Mouse (Mus musculus) cerebellum, adult 8-10 months (tissue): ENCODE data around the gene Cotl1.

Experiments used
- DNase-seq: peaks from one replicate; pipeline ENCODE4 v3.0.0; 2022

Cotl1 gene

DNA sequence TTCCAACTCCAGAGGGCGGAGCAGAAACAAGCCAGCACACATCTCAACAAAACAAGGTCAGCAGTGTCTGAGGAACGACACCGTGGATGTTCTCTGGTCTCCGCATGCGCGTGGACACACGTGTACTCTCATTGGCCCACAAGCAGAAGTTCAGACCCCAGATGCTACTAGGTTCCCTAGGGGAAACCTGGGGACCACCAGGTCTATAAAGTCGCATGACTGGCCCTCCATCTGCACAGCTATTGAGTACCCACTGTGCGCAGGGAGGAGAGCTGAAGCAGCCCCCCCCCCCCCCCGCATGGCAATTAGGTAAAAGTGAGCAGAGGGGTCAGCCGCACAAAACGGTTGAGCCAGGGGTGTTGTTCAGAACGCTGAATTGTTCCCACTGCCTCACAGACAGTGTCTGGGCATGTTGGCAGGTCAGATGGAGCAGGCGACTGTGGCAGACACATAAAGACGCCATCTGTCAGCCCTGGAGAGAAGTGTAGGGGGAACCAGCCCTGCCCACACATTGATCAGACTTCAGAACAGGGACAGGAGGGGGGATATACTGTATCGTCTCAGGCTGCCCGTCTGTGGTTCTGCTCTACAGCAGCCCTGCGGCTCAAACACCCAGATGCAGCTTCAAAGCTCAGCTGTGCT is 54.5 kb downstream of the Cotl1 start:
- no peak for DNase-seq

DNA sequence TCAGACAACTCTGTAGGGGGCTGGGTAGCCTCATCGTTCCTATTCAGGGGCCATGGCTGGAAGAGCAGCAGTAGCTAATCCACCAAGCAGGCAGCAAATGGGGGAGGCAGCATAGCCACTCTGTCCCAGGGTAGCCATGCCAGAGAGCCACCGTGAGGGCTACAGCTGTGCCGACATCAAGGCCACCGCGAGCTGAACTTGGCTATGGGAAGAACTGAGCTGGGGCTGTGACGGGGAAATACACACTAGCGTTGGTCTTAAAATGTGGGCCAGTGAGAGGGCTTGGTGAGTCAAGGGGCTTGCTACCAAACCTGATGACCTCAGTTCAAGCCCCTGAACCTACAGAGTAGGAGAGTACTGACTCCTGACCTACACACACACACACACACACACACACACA is 55.7 kb downstream of the Cotl1 start:
- DNase-seq, result no peak

DNA sequence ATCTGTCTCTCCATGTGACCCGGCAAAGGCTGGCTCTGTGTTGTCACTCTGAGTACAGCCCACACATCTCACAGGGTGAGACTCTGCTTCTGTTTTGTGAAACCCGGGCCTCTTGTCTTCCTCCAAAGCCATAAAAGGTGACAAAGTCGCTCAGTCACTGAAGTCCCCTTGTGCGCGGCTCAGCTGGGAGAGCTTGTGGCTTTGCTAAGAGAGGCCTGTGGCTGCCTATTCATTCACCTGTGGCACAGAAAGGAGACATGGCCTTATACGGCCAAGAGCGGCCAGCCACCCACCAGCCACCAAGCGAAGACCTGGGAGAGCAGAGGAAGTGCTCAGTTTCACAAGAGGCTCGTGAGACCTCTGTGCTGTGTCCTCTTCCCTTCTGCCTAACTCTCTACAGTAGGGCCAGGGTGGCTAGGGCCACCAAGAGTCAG is 56.2 kb downstream of the Cotl1 start:
- no peak for DNase-seq

DNA sequence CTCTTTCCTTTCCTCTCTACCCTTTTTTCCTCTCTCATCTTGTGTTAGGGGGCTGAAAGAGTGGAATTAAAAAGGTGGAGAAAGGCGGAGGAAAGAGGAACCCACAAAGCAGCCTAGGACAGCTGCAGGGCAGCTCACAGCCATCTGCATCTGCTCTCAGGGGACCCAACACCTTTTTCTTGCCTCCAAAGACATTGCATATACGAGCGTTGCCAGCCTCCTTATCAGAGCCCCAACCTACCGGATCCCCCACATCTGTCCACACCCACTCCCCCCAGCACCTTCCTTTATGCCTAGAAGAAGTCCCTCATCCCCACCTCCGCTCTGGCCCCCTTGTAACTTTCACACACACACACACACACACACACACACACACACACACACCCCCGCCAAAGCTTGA is 56.8 kb downstream of the Cotl1 start:
- no peak for DNase-seq

DNA sequence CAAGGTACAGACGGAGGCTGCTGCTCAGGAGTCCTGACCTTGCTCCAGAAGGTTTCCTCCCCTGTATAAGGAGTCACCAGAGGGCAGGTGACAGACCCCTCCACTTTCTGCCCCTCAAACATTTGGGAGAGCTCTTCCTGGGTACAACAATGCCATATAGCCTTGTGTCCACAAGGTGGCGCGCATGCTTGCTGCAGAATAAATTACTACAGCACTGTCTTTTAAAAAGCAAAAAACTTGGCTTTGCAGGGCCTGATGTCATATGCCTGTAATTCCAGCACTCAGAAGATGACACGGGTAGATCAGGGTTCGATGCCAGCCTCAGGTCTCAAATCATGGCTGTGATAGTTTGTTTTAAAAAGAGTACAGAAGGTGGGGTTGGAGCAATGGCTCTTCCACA is 57.6 kb downstream of the Cotl1 start:
- peak; percentile 82 for DNase-seq

DNA sequence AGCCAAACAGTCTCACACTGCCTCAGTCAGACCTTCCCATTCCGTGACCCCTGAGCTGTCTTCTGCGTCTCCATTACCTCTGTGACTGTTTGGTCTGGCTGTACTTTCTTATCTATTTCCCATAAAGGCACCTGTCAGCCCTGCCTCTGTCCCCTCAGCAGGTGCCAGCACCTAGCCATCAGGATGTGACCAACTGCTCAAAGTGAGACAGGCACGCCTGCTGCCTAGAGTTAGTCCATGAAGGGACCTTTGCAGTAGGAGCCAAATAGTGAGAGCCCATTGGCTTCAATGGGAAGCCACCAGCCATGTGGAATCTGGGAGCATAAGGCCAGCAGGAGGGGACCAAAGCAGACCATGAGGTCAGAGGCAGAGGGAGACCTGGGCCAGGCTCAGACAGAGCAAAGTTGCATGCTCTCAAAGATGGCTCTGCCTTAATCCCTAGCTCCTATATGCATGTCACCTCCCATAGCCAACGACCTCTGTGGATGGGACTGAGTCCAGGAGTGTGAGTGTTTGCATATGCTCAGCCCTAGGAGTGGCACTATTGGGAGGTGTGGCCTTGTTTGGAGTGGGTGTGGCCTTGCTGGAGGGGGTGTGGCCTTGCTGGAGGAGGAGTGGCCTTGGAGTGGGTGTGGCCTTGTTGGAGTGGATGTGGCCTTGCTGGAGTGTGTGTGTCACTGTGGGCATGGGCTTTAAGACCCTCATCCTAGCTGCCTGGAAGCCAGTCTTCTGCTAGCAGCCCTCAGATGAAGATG is 59.1 kb downstream of the Cotl1 start:
- peak; percentile 45 for DNase-seq

DNA sequence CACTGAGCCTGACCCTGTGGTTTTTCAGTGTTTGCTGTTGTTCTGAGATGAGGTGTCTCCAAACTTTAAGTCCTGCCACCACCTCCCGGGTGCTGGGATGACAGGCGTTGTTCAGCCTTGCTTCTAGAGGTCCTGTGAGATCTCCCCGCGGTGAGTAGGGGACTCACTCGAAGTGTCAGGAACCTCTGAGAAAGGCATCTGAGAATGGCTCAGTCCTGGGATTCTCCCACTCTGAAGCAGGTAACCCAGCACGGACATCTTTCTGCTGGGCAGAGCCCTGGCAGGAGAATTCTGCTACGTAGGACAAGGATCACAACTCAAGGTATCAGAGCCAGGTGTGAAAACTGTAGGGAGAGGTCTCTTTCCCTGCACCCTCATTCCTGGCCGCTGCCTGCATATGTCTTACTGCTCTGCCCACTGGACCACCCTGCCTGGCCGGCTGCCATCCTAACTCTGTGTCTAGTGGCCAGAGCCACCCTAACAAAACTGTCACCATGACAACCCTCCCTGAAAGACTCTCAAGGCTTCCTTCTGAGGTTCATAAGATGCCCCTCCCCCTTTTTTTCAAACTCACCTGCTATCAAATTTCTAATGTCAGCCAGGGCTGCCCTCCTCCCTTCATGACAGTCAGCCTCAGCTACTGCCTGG is 59.8 kb downstream of the Cotl1 start:
- no peak for DNase-seq

DNA sequence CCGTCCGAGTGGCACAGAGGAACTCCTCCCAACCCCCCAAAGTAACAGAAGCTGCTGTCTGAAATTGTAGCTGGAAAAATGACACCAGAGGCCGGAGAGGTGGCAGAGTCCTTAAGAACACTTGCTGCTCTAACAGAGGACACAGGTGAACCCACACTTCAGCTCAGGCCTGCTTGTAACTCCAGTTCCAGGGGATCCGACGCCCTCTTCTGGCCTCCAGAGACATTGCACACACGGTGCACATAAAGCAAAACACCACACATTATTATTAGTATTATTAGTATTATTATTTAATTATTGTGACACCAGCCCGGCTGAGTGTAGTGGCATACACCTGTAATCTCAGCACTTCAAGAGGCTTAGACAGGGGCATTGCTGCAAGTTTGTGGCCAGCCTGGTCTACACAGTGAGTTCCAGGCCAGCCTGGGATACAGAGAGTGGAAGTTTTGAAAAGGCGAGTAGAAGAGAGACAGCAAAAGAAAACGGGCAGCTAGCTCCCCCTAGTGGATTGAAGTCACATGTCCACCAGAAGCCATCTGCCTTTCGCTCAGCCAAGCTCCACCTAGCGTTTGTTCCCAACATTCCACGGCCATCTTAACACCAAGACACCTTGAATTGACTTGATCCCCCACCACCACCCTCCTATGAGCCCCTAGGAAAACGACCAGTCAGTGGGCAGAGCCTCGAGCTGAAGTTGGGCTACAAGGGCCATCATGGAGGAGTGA is 61.2 kb downstream of the Cotl1 start:
- peak; percentile 80 for DNase-seq

DNA sequence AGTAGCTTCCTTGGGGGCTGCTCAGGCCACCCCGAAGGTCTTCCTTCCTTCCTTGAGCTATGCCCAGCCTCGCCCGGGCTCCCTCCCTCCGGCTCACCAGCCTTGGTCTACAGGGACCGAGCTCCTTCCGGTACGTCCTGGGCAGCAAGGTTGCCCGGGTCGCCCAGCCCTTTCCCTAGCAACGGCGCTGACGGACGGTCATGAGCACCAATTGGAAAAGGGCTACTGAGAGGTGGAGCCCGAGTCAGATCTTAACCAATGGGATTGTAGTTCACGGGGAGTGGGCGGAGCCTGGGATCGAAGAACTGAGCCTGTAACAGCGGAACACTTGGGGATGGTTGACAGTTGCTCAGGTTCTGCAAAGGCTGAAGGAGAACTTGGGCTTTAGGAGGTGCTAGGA is 62.1 kb downstream of the Cotl1 start, which contains the start of gene Tldc1:
TSS of gene Tldc1 (minus strand) at position 154 of the 400 bp plus-strand sequence.
- DNase-seq, result peak; percentile 99

DNA sequence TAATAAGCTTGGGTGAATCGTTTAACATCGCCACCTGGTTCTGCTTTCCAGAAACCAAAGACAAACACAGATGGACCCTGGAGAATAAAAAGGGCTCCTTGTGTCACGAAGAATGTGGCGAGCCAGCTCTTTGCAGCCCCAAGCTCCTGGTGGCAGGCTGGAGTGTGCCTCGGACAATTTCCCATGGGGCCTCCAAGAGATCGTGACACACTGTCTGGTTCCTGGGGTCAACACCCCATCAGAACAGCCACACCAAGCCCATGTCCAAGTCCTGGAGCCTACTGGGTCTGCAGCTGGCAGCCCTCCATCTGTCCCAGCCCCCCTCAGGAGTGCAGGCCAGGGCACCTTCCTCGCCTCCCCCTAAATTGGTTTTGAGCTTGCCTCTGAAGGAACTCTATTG is 62.6 kb downstream of the Cotl1 start:
- DNase-seq, result no peak

DNA sequence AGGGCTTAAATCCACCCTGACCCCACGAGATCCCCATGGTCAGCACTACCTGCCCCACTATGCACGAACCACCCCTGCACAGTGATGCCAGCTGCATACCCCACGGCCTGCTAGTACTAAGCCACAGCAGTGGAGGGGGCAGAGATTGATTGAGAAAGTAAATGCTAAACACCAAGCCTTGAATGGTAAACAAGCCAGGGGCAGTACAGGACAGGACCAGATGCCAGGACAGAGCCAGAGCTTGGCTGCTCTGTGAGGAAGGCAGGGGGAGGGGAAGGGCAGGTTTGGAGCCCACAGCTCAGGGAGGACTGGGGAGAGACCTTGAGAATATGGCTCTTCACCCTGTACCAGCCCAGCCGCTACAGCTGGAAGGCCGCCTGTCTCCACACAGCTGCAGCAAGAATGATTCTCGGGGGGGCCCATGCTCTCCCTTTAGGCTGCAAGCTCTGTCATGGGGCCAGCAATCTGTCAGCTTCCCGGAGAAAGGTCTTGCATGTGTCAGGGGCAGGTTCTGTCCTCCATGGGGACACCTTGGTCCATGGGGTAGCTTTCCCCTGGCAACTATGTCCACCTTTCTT is 63.6 kb downstream of the Cotl1 start:
- no peak for DNase-seq

DNA sequence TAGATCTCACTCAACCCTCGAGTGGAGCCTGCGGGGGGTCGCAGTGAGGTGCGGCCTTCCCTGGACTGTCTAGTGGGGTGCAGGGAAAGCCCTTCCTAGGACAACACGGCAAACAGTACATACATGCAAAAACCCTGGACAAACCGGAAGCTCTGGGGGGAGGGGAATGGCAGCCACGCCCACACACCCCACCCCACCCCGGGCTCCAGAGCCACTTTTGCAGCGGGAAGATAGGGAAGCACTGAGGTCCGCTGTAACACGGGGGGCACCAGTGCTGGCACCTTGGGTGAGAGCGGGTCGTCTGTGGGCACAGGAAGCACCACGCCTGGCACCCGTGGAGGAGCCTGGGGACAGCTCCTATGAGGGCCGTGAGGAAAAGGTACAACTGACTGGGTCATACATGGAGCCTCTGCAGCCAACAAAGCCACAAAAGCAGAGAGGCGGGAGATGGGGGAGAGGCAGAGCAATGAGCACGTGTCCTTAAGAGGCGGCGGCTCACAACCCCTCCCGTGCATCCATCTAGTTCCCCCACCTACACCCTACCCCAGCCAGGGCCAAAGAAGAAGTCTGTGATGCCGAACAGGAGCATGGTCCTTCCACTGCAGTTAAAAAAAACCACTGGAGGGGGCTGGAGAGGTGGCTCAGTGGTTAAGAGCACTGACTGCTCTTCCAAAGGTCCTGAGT is 74.4 kb downstream of the Cotl1 start:
- DNase-seq, result no peak

DNA sequence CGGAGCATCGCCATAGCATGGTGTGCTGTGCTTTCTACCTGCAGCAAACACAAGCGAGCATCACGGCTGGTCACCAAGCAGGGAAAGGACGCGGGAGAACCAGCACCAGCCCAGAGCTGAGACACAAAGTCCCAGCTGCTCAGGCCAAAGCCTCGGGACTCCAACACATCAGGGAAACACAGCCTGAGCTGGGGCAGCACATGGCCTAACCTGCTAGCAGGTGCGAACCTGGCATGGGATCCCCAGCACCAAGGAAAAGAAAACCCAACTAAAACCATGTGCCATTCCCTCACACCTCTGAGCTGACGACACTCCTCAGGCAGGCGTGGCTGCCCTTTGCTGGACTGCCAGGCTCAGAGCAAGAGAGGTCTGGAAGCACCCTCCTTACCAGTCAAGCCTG is 75.0 kb downstream of the Cotl1 start:
- no peak for DNase-seq

DNA sequence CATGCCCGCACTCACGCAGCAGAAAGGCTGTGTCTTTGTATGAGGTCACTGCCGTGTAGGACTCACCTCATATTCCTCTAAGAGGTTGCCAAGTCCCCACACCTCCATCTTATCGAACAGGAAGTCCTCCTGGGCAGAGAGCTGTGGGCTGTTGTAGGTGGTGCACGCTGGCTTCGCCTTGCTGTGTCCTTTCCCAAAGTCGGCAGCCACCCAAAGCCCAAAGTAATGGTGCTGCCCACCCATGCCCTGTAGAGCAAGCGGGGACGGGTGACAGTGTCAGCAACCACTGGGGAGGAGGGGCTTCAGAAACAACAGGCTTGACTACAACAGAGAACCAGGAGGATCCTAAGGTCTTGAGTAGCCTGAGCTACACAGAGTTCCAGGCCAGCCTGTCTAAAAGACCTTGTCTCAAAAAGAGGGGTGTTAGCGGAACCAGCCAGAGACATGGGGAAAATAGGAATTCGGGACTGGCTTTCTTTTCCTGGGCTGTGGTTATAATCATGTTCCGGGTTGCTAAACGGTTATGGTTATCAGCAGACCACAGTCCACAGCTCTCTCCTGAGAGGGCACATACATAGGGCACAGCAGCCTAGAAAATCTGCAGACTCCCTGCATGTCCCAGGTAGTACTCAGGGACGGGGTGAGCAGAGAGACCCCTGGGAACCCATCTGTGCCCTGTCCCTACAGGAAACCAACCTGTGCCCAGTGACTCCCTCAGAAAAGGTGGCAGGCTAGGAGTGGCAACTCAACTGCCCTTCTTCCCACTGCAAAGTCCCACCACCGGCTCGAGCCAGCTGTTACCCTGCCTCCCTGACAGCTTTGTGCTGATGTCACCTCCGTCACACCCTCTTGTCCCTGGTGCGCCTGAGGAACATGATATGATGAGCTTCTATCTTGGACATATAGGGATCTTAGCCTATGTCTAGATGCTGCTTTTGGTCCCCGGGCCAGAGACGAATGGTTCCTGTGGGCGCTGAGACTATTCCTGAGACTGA is 77.8 kb downstream of the Cotl1 start:
- DNase-seq, result no peak

DNA sequence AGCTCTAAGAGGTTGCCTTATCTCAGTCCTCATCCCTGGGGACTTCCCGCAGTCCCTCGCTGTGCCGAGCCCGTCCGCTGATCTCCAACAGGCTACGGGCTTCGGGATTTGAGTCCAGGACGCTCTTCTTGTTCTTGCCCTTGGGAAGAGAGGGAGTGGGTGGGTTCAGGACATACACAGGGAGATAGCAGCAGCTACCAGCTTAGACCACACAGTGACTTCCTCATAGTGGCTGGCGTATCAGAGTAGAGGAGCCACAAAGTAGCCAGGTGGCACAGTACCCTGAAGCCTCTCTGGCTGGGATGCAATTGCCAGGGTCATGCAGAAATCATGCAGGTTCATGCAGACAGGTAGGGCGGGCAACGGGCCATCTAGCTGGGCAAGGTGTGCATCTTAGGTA is 78.7 kb downstream of the Cotl1 start:
- no peak for DNase-seq
